Mouse (Mus musculus): ENCODE data around the gene Hspa1a. TPM values are rescaled to one million over a fixed set of nuclear protein-coding genes. Genes with fewer than 3 reads are reported as not detected.
A peak's percentile ranks its signal among the peaks of the same experiment; 100 is the strongest.

The Hspa1a gene
- total and polyA plus RNA-seq, 2 experiments from 2014 or later = 14.7 to 25.0 TPM

DNA sequence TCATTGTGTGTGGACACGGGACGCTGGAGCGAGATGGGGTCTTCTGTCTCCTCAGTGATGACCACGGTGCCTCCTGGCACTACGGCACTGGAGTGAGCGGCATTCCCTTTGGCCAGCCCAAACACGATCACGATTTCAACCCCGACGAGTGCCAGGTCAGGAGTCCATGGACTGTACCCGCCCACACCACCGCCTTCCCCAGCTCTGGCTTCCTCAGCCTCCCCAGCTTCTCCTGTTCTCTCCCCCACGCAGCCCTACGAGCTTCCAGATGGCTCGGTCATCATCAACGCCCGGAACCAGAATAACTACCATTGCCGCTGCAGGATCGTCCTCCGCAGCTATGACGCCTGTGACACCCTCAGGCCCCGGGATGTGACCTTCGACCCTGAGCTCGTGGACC is 37.9 kb downstream of the Hspa1a start:
- H3K4me3 ChIP-seq (ENCODE audit: low read length) = no peak overlapping the region
- no peak for TF ChIP-seq CTCF (IDR thresholded peaks at IDR 0.05; ENCODE audit: low read depth)
- 68% methylated on average over 24 of the region's 24 CpGs for WGBS

DNA sequence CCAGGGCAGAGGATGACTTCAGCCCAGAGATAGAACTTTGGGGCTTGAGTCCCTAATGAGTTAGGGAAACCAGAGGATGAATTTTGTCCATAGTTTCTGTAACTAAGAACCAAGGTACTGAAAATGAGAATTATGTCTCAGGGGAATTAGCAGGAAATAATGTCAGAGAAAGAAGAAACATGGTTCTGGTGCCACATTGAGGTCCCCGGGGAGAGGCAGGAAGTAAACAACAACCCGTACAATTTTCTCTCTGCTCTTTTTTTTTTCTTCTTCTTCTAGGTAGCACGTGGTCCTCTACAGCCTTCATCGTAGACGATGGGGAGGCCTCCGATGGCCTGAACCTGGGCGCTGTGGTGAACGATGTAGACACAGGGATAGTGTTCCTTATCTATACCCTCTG is 39.7 kb downstream of the Hspa1a start:
- Histone ChIP-seq H3K27ac (no peak overlapping the region), H3K4me3 (ENCODE audit: low read length) (peak overlapping the region; percentile 75), H3K4me1 (ENCODE audit: insufficient read depth, low read length) (no peaks in the 10 kb centered on the region), H3K9ac (replicated peaks; ENCODE audit: low read length) (peak overlapping the region; percentile 73), H3K27me3 (ENCODE audit: insufficient read depth, low read length) (no peaks in the 10 kb centered on the region), H3K36me3 (ENCODE audit: insufficient read depth, low read length) (peaks cover 20% of the 10 kb centered on the region), H3K9me3 (ENCODE audit: low read length) (no peaks in the 10 kb centered on the region), H3K4me2 (ENCODE audit: low read depth, low read length) (peak overlapping the region; percentile 88)
- ATAC-seq (no peak), DNase-seq (ENCODE audit: low spot score) (no peak)
- WGBS = 83% methylated on average over 8 of the region's 8 CpGs
- TF ChIP-seq CTCF (IDR thresholded peaks at IDR 0.05; ENCODE audit: low read depth) = no peak

More for the DNA sequence above, 37.9 kb downstream of the Hspa1a start:
- Histone ChIP-seq H3K4me1 (ENCODE audit: insufficient read depth, low read length) (no peaks in the 10 kb centered on the region), H3K9me3 (ENCODE audit: low read length) (no peaks in the 10 kb centered on the region), H3K27ac (no peak overlapping the region), H3K36me3 (ENCODE audit: insufficient read depth, low read length) (peaks cover 20% of the 10 kb centered on the region), H3K4me2 (ENCODE audit: low read depth, low read length) (no peak overlapping the region), H3K27me3 (ENCODE audit: insufficient read depth, low read length) (no peaks in the 10 kb centered on the region), H3K9ac (replicated peaks; ENCODE audit: low read length) (no peak overlapping the region)
- ATAC-seq (no peak), DNase-seq (ENCODE audit: low spot score) (no peak)

DNA sequence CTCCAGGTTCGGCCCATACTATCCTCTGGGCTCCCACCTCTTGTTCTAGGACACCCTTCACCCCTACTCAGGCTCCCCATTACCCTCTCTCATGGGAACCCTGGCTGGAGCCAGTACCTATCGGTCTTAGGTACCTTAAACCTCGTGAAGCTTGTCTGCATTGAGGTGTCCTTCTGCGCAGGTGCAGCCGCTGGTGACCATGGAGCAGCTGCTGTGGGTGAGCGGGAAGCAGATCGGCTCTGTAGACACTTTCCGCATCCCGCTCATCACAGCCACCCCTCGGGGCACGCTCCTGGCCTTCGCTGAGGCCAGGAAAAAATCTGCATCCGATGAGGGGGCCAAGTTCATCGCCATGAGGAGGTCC is 40.2 kb downstream of the Hspa1a start:
- DNase-seq (ENCODE audit: low spot score) (peak; percentile 49), ATAC-seq (peak; percentile 36)
- WGBS = 11% methylated on average over 14 of the region's 14 CpGs
- H3K4me3 ChIP-seq (ENCODE audit: low read length) = peak overlapping the region; percentile 75
- TF ChIP-seq CTCF (IDR thresholded peaks at IDR 0.05; ENCODE audit: low read depth) = no peak
- H3K9ac ChIP-seq (replicated peaks; ENCODE audit: low read length) = peak overlapping the region; percentile 73
- H3K36me3 ChIP-seq (ENCODE audit: insufficient read depth, low read length) = peaks cover 20% of the 10 kb centered on the region
- peak overlapping the region; percentile 80 for H3K27ac ChIP-seq
- no peaks in the 10 kb centered on the region for H3K9me3 ChIP-seq (ENCODE audit: low read length)
- H3K27me3 ChIP-seq (ENCODE audit: insufficient read depth, low read length) = no peaks in the 10 kb centered on the region
- H3K4me1 ChIP-seq (ENCODE audit: insufficient read depth, low read length) = no peaks in the 10 kb centered on the region
- H3K4me2 ChIP-seq (ENCODE audit: low read depth, low read length) = peak overlapping the region; percentile 88

DNA sequence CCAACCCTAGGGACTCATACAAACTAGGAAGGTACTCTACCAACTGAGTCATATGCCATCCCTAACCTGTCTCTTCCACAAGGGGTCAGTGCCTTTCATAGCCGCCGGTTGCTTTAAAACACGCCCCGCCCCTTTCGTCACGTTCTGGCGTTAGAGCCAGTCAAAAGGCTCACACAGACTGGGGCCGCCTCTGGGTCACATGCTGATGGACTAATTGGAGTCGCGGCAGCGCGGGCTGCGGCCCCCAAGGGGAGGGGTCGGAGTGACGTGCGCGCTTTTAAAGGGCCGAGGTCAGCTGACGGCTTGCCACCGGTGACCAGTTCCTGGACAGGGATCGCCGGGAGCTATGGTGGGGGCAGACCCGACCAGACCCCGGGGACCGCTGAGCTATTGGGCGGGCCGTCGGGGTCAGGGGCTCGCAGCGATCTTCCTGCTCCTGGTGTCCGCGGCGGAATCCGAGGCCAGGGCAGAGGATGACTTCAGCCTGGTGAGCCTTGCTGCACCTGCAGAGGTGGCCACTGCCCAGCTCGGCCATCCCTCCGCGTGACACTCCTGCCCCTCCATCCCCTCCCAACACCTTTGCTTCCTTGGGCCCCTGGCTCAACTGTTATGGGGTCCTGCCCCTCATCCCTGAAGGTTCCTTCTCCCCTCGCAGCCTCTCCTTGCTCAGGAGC is 40.8 kb downstream of the Hspa1a start, which contains the start of gene Neu1:
Neu1 (plus strand) TSS at position 193 of the 674 bp plus-strand sequence.
- under 1% methylated on average over 38 of the region's 38 CpGs for WGBS
- H3K9me3 ChIP-seq (ENCODE audit: low read length) = no peaks in the 10 kb centered on the region
- TF ChIP-seq CTCF (IDR thresholded peaks at IDR 0.05; ENCODE audit: low read depth) = peak; percentile 86
- H3K9ac ChIP-seq (replicated peaks; ENCODE audit: low read length) = peak within 1 kb of the TSS; percentile 73
- peak within 1 kb of the TSS; percentile 80 for H3K27ac ChIP-seq
- peaks cover 20% of the 10 kb centered on the region for H3K36me3 ChIP-seq (ENCODE audit: insufficient read depth, low read length)
- H3K4me3 ChIP-seq (ENCODE audit: low read length) = peak within 1 kb of the TSS; percentile 75
- ATAC-seq (peak; percentile 98), DNase-seq (ENCODE audit: low spot score) (peak; percentile 100)
- no peaks in the 10 kb centered on the region for H3K4me1 ChIP-seq (ENCODE audit: insufficient read depth, low read length)
- H3K4me2 ChIP-seq (ENCODE audit: low read depth, low read length) = peak within 1 kb of the TSS; percentile 88
- H3K27me3 ChIP-seq (ENCODE audit: insufficient read depth, low read length) = no peaks in the 10 kb centered on the region

DNA sequence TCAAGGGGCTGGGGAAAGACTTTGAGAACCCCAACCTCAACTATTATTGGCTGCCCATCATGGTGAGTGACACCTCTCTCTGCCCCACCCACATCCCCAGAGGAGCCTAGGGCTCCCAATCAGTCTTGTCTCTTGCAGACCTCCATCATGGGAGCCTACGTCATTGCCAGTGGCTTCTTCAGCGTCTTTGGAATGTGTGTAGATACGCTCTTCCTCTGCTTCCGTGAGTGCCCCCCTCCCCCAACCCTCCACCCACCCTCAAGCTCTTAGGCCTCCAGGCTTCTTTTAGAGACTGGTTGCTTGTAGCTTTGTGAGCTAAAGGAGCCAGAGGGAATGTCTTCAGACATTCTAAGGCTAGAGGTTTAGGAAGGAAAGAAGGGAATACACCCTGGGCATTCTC is 43.1 kb downstream of the Hspa1a start:
- H3K4me2 ChIP-seq (ENCODE audit: low read depth, low read length) = no peak overlapping the region
- H3K27me3 ChIP-seq (ENCODE audit: insufficient read depth, low read length) = no peaks in the 10 kb centered on the region

DNA sequence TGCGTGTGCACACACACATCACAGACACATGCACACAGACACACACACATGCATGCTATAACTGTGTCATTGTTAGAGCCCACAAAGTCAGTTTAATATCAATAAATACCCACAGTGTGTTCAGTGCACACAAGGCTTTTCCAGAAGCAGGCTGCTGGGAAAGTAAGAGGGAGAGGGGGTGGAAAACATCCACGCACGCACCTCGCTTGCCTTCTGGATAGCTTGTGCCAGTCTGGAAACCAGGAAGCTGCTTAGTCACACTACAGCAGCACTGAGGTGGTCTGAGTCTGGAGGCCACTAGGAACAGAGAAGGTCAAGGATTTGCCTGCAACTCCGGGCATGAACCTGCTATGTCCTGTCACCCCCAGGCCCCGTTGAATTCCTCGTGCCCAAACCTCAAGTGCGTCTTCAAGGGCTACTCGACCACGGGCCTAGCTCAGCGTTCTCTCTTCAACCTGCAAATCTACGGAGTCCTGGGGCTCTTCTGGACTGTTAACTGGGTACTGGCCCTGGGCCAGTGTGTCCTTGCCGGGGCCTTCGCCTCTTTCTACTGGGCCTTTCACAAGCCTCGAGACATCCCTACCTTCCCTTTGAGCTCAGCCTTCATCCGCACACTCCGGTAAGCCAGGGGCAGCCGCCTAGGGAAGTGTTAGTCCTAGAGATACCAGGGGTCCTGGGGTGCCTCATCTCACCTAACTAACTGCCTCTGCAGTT is 44.5 kb downstream of the Hspa1a start:
- H3K36me3 ChIP-seq (ENCODE audit: insufficient read depth, low read length) = no peaks in the 10 kb centered on the region
- 89% methylated on average over 18 of the region's 18 CpGs for WGBS
- DNase-seq (ENCODE audit: low spot score) (no peak), ATAC-seq (no peak)
- no peak overlapping the region for H3K4me2 ChIP-seq (ENCODE audit: low read depth, low read length)
- H3K9me3 ChIP-seq (ENCODE audit: low read length) = no peaks in the 10 kb centered on the region
- H3K4me3 ChIP-seq (ENCODE audit: low read length) = no peak overlapping the region
- no peak overlapping the region for H3K9ac ChIP-seq (replicated peaks; ENCODE audit: low read length)
- TF ChIP-seq CTCF (IDR thresholded peaks at IDR 0.05; ENCODE audit: low read depth) = no peak
- H3K27me3 ChIP-seq (ENCODE audit: insufficient read depth, low read length) = no peaks in the 10 kb centered on the region
- no peak overlapping the region for H3K27ac ChIP-seq
- H3K4me1 ChIP-seq (ENCODE audit: insufficient read depth, low read length) = no peaks in the 10 kb centered on the region

More for the DNA sequence above, 43.1 kb downstream of the Hspa1a start:
- no peaks in the 10 kb centered on the region for H3K4me1 ChIP-seq (ENCODE audit: insufficient read depth, low read length)
- H3K4me3 ChIP-seq (ENCODE audit: low read length) = no peak overlapping the region
- H3K9ac ChIP-seq (replicated peaks; ENCODE audit: low read length) = no peak overlapping the region
- H3K9me3 ChIP-seq (ENCODE audit: low read length) = no peaks in the 10 kb centered on the region
- no peak for TF ChIP-seq CTCF (IDR thresholded peaks at IDR 0.05; ENCODE audit: low read depth)
- ATAC-seq (no peak), DNase-seq (ENCODE audit: low spot score) (no peak)
- no peak overlapping the region for H3K27ac ChIP-seq
- WGBS = 72% methylated on average over 4 of the region's 4 CpGs
- 0 out of 2 replicates have a peak, but pooled peaks cover 9% of the 10 kb centered on the region for H3K36me3 ChIP-seq (ENCODE audit: insufficient read depth, low read length)

DNA sequence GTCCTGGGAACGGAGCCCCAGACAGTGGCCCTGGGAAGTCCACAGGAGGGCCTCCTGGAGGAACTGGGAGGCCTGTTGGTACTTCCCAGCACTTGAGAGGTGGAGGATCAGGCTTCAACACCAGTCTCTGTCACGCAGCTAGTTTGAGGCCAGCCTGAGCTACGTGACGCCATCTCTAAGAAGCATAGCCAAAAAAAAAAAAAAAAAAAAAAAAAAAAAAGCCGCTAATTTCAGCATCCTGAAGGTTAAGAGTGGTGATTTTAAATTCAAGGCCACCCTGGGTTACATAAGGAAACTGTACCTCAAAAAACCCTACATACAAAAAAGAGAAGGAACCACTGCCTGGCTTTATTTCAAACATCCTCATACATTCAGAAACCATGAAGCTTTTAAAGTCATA is 47.7 kb downstream of the Hspa1a start:
- DNase-seq (ENCODE audit: low spot score) = no peak
- Histone ChIP-seq H3K27me3 (ENCODE audit: insufficient read depth, low read length) (no peaks in the 10 kb centered on the region), H3K36me3 (ENCODE audit: insufficient read depth, low read length) (no peaks in the 10 kb centered on the region), H3K4me3 (ENCODE audit: low read length) (no peak overlapping the region), H3K4me2 (ENCODE audit: low read depth, low read length) (no peak overlapping the region), H3K9me3 (ENCODE audit: low read length) (no peaks in the 10 kb centered on the region), H3K4me1 (ENCODE audit: insufficient read depth, low read length) (no peaks in the 10 kb centered on the region), H3K27ac (no peak overlapping the region), H3K9ac (replicated peaks; ENCODE audit: low read length) (no peak overlapping the region)
- WGBS = 69% methylated on average over 5 of the region's 5 CpGs
- ATAC-seq = no peak
- no peak for TF ChIP-seq CTCF (IDR thresholded peaks at IDR 0.05; ENCODE audit: low read depth)

Data from hindbrain, postnatal 0 days (tissue).